Mouse (Mus musculus) megakaryocyte, embryonic 14.5 days (primary cell): ENCODE results near the gene Il5ra.

Experiments used
- FLI1 ChIP-seq: IDR thresholded peaks from 2 replicates; pipeline ENCODE4 v1.6.1; 2012; ENCODE audit warnings: low read length, inconsistent platforms, mixed read lengths
- GATA1 ChIP-seq: IDR thresholded peaks from 3 replicates; pipeline ENCODE4 v1.6.1; 2012; ENCODE audit warnings: mixed read lengths, low read length, inconsistent platforms, borderline replicate concordance

GRCm38 (mm10) chr6:106726078-106726477 is 22.8 kb downstream of the Il5ra start:
- TF ChIP-seq GATA1 (no peak), FLI1 (no peak)
